Mouse (Mus musculus) liver, embryonic 14.5 days (tissue): Measurements from ENCODE around the gene Ampd3. TPM values are rescaled to one million over a fixed set of nuclear protein-coding genes. Genes with fewer than 3 reads are reported as not detected.

Source experiments
- ATAC-seq: fragments of 200-750 bp; cut with Nextera tagmentation; 2 replicates; pipeline ENCODE4 v1.8.0; 2017; ENCODE audit warnings: moderate number of reproducible peaks, mild to moderate bottlenecking, moderate library complexity; ENCODE audit not compliant: insufficient read depth
- DNase-seq, 3 experiments: peaks; one replicate each; pipeline ENCODE4 v3.0.0-alpha.2; 2012 to 2013; ENCODE audit warnings: low read depth in 3 of 3, low spot score in 3 of 3
- H3K27ac ChIP-seq: fragments of 300-500 bp; sonication (generic); 2 replicates; pipeline ENCODE4 v1.5.1; 2014; ENCODE audit warnings: moderate library complexity, mild to moderate bottlenecking, control low read depth, inconsistent platforms
- H3K27me3 ChIP-seq: fragments of 300-500 bp; sonication (generic); 2 replicates; pipeline ENCODE4 v1.6.1; 2014; ENCODE audit warnings: mild to moderate bottlenecking, low read length, moderate library complexity; ENCODE audit not compliant: control insufficient read depth, insufficient read depth
- H3K36me3 ChIP-seq: fragments of 300-500 bp; sonication (generic); replicated peaks from 2 replicates; pipeline ENCODE4 v1.6.1; 2014; ENCODE audit warnings: low read depth; ENCODE audit not compliant: control insufficient read depth, insufficient read depth
- H3K4me1 ChIP-seq, 2 experiments: fragments of 200-500 bp in 1 of 2; fragments of 300-500 bp in 1 of 2; sonication (generic) in 1 of 2; replicated peaks; 2 replicates each; pipeline ENCODE4 v1.6.1; 2012 to 2014; ENCODE audit warnings: antibody characterized with exemption in 1 of 2, inconsistent platforms in 1 of 2, low read length in 1 of 2; ENCODE audit not compliant: control insufficient read depth in 2 of 2, insufficient read depth in 2 of 2
- H3K4me2 ChIP-seq: fragments of 300-500 bp; sonication (generic); 2 replicates; pipeline ENCODE4 v1.6.1; 2014; ENCODE audit warnings: low read depth, mild to moderate bottlenecking, control low read depth, moderate library complexity
- H3K4me3 ChIP-seq, 2 experiments: fragments of 200-500 bp in 1 of 2; fragments of 300-500 bp in 1 of 2; sonication (generic) in 1 of 2; 2 replicates each; pipeline ENCODE4 v1.5.1; 2012 to 2014; ENCODE audit warnings: low read depth in 2 of 2, low read length in 2 of 2, mild to moderate bottlenecking in 2 of 2, control low read depth in 1 of 2, inconsistent platforms in 1 of 2, moderate library complexity in 1 of 2; ENCODE audit not compliant: insufficient read depth in 1 of 2
- H3K9ac ChIP-seq: fragments of 300-500 bp; sonication (generic); replicated peaks from 2 replicates; pipeline ENCODE4 v1.6.1; 2014; ENCODE audit warnings: mild to moderate bottlenecking, control low read depth, moderate library complexity
- H3K9me3 ChIP-seq: fragments of 300-500 bp; sonication (generic); 2 replicates; pipeline ENCODE4 v1.6.1; 2016; ENCODE audit warnings: low read length, mixed read lengths; ENCODE audit not compliant: control insufficient read depth
- CTCF ChIP-seq: IDR thresholded peaks from 2 replicates; pipeline ENCODE4 v1.5.1; 2016; ENCODE audit warnings: antibody characterized with exemption, low read depth, control low read depth
- EP300 ChIP-seq: IDR thresholded peaks from 2 replicates; pipeline ENCODE4 v1.6.1; 2016; ENCODE audit warnings: antibody characterized with exemption, low read depth
- WGBS: fragments of 180-500 bp; shearing (Covaris S2); extraction: QIAGEN DNeasy Blood & Tissue Kit; methylation state at CpG from one replicate; pipeline ENCODE4 v1.1.7; 2014; ENCODE audit not compliant: insufficient replicate concordance; 5-methylcytosine and 5-hydroxymethylcytosine counted together
- polyA plus RNA-seq, 2 experiments: library from polyadenylated mRNA; depleted of rRNA in 1 of 2; stranded (reverse) in 1 of 2; unstranded in 1 of 2; fragments of >200 nt; fragmentation: Nextera tagmentation in 1 of 2; extraction: Ambion mirVana in 1 of 2; gene quantifications; 2 replicates each; pipeline versions ENCODE4 v1.2.1 to v1.2.3; 2012 to 2014

Ampd3 gene
- polyA plus RNA-seq (2012; rRNA removed) (19.4 and 21.9 TPM in 2 replicates), polyA plus RNA-seq (2014; fragmentation: Nextera tagmentation; extraction: Ambion mirVana) (28.6 and 32.9 TPM in 2 replicates)

DNA sequence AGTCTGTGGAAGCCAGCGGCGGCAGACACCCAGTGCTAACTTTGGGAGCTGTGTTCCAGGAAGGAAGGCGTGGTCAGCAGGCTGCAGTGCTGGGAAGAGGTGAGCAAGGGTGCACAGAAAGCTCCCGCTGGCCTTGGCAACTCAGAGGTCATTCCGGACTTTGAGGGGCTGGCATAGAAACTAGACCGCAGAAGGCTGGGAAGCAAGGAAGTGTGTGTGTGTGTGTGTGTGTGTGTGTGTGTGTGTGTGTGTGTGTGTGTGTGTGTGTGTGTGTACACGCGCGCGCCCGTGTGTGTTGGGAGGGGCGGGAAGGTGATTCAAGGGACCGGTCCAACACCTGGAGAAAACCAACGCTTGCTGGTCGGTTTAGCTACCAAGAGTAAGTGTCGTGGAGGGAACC lies at the start of gene Ampd3:
Ampd3 (plus strand) TSS at position 206 of the 400 bp plus-strand sequence.
- no peak for ATAC-seq
- H3K9ac ChIP-seq: peak within 1 kb of the TSS; percentile 57
- peak within 1 kb of the TSS; percentile 51 to 58 for H3K4me3 ChIP-seq

DNA sequence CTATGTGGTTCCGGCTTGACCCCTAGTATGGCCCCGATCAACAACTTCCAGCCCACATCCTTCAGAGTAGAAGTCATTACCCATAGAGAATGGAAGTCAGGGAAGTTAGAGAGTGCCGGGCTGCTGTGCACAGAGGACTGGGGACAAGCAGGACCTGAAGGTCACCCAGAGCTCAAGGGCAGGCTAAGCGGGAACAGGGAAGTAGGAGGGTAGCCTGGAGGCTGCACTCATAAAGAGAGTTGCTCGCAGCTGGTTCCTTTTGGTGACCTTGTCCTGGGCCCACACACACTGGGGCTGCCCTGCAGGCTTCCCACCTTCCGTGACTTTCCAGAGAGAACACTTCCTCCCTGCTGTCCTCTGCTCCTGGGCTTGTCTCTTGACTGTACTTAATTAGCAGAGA lies 49.5 kb upstream of the Ampd3 start:
- 68% methylated on average over 6 of the region's 6 CpGs for WGBS
- no peaks in the 10 kb centered on the region for H3K27me3 ChIP-seq
- no peak overlapping the region for H3K27ac ChIP-seq
- no peaks in the 10 kb centered on the region for H3K36me3 ChIP-seq
- H3K4me3 ChIP-seq: no peak overlapping the region
- TF ChIP-seq CTCF: no peak
- no peak for TF ChIP-seq EP300
- no peaks in the 10 kb centered on the region for H3K4me1 ChIP-seq
- no peaks in the 10 kb centered on the region for H3K9me3 ChIP-seq
- DNase-seq (no peak), ATAC-seq (no peak)
- no peak overlapping the region for H3K9ac ChIP-seq
- H3K4me2 ChIP-seq: no peak overlapping the region

More for the DNA sequence above, at the start of gene Ampd3:
- Histone ChIP-seq H3K27me3 (peaks cover 2% of the 10 kb centered on the region; the same call in 1 of the 2 replicates), H3K36me3 (no peaks in the 10 kb centered on the region), H3K4me1 (peaks cover 41 to 42% of the 10 kb centered on the region in 2 experiments), H3K4me2 (peak within 1 kb of the TSS; percentile 97), H3K9me3 (no peaks in the 10 kb centered on the region), H3K27ac (peak within 1 kb of the TSS; percentile 51; the same call in 1 of the 2 replicates)
- no peak for DNase-seq
- 45% methylated on average over 16 of the region's 16 CpGs for WGBS
- TF ChIP-seq CTCF: no peak
- no peak for TF ChIP-seq EP300

DNA sequence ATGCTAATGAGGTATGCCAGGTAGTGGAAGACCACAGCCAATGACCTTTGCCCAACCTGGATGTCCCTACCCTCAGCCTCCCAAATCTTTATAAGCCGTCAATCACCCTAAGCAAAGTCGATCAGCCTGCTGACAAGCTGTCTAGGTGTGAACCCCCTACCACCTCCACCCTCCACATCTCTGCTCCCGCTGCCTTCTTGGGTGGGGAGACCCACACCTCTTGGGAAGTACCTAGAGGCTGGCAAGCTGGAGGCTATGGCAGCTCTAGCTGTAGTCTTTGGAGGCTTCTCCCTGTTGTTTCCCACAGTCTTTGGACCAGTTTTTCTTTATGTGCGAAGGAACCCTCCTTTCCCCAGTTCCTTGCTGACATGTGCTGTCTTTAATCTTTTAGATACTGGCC lies 48.1 kb upstream of the Ampd3 start:
- no peaks in the 10 kb centered on the region for H3K27me3 ChIP-seq
- H3K9ac ChIP-seq: no peak overlapping the region
- 56% methylated on average over 4 of the region's 4 CpGs for WGBS
- no peak overlapping the region for H3K4me3 ChIP-seq
- H3K36me3 ChIP-seq: no peaks in the 10 kb centered on the region
- H3K4me1 ChIP-seq: no peaks in the 10 kb centered on the region
- no peaks in the 10 kb centered on the region for H3K9me3 ChIP-seq
- TF ChIP-seq EP300: no peak
- no peak for TF ChIP-seq CTCF
- no peak overlapping the region for H3K4me2 ChIP-seq
- DNase-seq (no peak), ATAC-seq (no peak)
- no peak overlapping the region for H3K27ac ChIP-seq

DNA sequence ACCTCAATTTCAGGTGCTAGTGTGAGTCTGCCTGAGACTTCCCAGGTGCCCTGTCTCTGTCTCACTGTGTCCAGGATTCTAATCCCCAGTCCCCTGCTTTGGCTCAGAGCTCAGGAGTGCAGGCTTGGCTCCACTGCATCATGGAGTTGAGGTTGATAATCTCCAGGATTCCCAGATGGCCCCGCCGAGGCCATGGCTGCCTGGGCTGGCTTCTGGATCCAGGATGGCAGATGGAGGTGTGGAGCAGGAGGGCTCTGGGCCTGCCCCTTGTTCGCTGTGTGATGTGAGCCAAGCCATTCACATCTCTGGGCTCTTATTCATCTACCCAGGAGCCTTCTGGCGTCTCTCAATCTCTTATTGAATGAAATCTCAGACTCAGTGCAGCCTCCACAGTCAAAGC lies 45.8 kb upstream of the Ampd3 start:
- no peaks in the 10 kb centered on the region for H3K36me3 ChIP-seq
- no peak overlapping the region for H3K27ac ChIP-seq
- H3K4me1 ChIP-seq: no peaks in the 10 kb centered on the region
- H3K4me2 ChIP-seq: no peak overlapping the region
- WGBS: 57% methylated on average over 4 of the region's 4 CpGs
- no peak overlapping the region for H3K9ac ChIP-seq
- no peak for DNase-seq
- H3K27me3 ChIP-seq: no peaks in the 10 kb centered on the region
- ATAC-seq: no peak
- H3K4me3 ChIP-seq: no peak overlapping the region
- no peak for TF ChIP-seq EP300
- TF ChIP-seq CTCF: no peak
- H3K9me3 ChIP-seq: no peaks in the 10 kb centered on the region

DNA sequence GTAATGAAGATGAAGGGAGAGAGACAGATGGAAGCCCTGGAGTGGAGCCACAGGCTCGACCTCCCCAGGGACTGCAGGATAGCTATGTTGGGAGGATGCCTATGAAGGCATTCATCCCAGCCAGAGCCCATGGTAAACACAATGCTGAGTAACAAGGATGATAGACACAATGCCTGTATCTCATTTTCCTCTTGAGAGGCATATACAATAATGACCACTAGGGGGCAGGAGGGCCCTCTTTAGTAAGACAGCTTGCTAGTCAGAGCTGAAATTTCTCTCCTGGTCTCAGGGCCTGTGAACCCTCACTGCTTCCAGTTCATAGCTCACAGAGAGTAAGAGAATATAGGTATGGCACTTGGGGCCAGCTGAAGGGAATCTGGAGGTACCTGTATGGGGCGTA lies 41.0 kb upstream of the Ampd3 start:
- Histone ChIP-seq H3K9ac (no peak overlapping the region), H3K4me2 (no peak overlapping the region), H3K27me3 (no peaks in the 10 kb centered on the region), H3K4me1 (no peaks in the 10 kb centered on the region), H3K27ac (no peak overlapping the region), H3K36me3 (no peaks in the 10 kb centered on the region), H3K9me3 (no peaks in the 10 kb centered on the region), H3K4me3 (no peak overlapping the region)
- DNase-seq (peak; percentile 46 to 51 (median 50)), ATAC-seq (no peak)
- WGBS: 27% methylated on average over 2 of the region's 2 CpGs
- TF ChIP-seq CTCF (peak; percentile 89), EP300 (no peak)
